Mouse (Mus musculus) brain, embryonic 14.5 days (tissue): ENCODE measurements around the gene Pld1.

Source experiments
- CTCF ChIP-seq: fragments of 200-500 bp; IDR thresholded peaks from 2 replicates; pipeline ENCODE4 v1.5.1; 2012; ENCODE audit warnings: inconsistent platforms, mild to moderate bottlenecking, moderate library complexity, borderline replicate concordance; ENCODE audit not compliant: insufficient read depth, insufficient read length; ENCODE audit errors: extremely low read depth
- POLR2A ChIP-seq: fragments of 200-500 bp; IDR thresholded peaks from 2 replicates; pipeline ENCODE4 v1.6.1; 2012; ENCODE audit warnings: mild to moderate bottlenecking, inconsistent platforms, borderline replicate concordance; ENCODE audit not compliant: poor library complexity, insufficient read depth, insufficient read length, severe bottlenecking; ENCODE audit errors: extremely low read depth

DNA sequence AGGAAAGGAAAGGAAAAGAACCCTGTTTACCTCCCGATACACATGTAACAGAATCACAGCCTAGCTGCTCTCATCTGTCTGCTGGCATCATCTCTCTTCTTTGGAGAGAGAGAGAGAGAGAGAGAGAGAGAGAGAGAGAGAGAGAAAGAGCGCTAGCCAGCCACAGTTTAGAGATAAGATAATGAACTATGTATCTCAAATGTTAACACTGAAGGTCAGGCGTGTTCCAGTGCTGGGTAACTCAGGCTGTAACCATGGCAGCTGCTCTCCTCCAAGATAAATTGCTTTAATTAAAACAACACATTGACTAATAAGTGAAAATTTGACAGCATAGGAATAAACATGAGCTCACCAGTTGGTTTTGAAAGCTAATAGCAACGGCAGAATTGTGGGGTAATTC, 81.2 kb downstream of the Pld1 start:
- TF ChIP-seq CTCF (no peak), POLR2A (no peak)
